Mouse (Mus musculus): ENCODE measurements around the gene Oas1f. TPM values are rescaled to one million over a fixed set of nuclear protein-coding genes. Genes with fewer than 3 reads are reported as not detected.

Gene Oas1f
- polyA plus RNA-seq, 1 experiment from 2014 or later: not detected

DNA sequence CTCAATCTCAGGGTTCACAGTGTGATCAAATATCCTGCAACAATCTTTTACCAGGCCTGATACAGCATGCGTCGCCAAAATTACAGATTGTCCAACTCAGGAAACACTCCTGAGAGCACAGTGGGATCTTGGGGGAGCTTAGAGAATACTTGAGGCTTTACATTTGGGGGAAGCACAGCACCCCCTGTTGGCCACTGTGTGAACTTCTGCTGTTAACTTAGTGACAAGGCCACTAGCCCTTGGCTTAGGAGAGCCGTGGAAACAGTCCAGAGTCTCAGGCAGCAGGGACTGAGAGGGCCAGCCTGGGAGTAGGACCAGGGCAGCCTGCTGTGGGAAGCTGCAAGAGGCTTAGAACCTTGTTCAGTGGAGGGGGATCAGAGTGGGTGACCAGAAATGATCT, 31.2 kb upstream of the Oas1f start:
- DNase-seq (ENCODE audit: low spot score) (no peak), ATAC-seq (ENCODE audit: insufficient read depth, low FRiP score, low TSS enrichment) (no peak)
- H3K9ac ChIP-seq (ENCODE audit: low read length): no peak overlapping the region
- 62% methylated on average over 3 of the region's 3 CpGs for WGBS
- peaks cover 3% of the 10 kb centered on the region; the same call in 1 of the 2 replicates for H3K4me1 ChIP-seq (ENCODE audit: control insufficient read depth, insufficient read depth, low read length)
- H3K27ac ChIP-seq (ENCODE audit: low read depth, low read length): no peak overlapping the region
- H3K4me3 ChIP-seq (ENCODE audit: low read depth, low read length): no peak overlapping the region
- peaks cover 3% of the 10 kb centered on the region; the same call in 1 of the 2 replicates for H3K9me3 ChIP-seq (ENCODE audit: control insufficient read depth, low read length)
- H3K27me3 ChIP-seq (ENCODE audit: control insufficient read depth, insufficient read depth, low read length): no peaks in the 10 kb centered on the region
- no peak overlapping the region for H3K4me2 ChIP-seq (ENCODE audit: low read depth)
- H3K36me3 ChIP-seq (ENCODE audit: control insufficient read depth, insufficient read depth, low read length): no peaks in the 10 kb centered on the region

DNA sequence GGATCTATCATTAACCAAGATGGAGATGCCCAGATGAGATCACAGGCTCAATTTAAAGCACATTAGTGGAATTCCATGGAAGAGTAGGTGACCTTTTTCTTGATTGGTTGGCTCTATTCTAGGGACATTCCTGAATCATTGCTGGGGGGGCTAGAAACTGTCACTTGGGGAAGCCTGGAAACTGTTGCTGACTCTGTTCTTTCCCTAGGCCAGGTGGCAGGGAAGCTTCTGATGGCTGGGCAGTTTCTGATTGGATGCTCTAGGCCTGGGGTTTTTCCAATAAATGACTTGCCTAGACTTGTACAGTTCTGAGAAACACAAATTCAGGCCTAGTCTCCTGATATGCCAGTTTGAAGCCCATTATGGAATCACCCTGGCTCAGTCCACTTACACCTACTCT, 28.2 kb upstream of the Oas1f start:
- no peak overlapping the region for H3K4me3 ChIP-seq (ENCODE audit: low read depth, low read length)
- no peak overlapping the region for H3K27ac ChIP-seq (ENCODE audit: low read depth, low read length)
- H3K27me3 ChIP-seq (ENCODE audit: control insufficient read depth, insufficient read depth, low read length): no peaks in the 10 kb centered on the region
- H3K9ac ChIP-seq (ENCODE audit: low read length): no peak overlapping the region
- DNase-seq (ENCODE audit: low spot score) (no peak), ATAC-seq (ENCODE audit: insufficient read depth, low FRiP score, low TSS enrichment) (no peak)
- no peaks in the 10 kb centered on the region for H3K4me1 ChIP-seq (ENCODE audit: control insufficient read depth, insufficient read depth, low read length)
- H3K4me2 ChIP-seq (ENCODE audit: low read depth): no peak overlapping the region
- H3K9me3 ChIP-seq (ENCODE audit: control insufficient read depth, low read length): peaks cover 3% of the 10 kb centered on the region; the same call in 1 of the 2 replicates
- H3K36me3 ChIP-seq (ENCODE audit: control insufficient read depth, insufficient read depth, low read length): no peaks in the 10 kb centered on the region

DNA sequence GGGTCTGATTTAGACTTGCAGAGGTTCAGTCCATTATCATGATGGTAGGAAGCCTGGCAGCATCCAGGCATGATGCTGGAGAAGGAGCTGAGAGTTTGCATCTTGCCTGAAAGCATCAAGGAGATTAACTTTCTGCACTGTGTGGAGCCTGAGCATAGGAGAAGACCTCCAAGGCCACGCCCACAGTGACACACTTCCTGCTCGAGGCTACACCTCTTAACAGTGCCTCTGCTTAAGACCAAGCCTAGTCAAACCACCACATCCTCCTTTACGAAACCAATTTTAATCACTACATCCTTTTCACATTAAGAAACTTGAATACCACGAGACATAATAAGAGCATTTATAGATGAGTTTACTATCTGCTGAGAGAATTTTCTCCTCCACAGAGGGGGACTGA, 16.1 kb upstream of the Oas1f start:
- Histone ChIP-seq H3K27me3 (ENCODE audit: control insufficient read depth, insufficient read depth, low read length) (no peaks in the 10 kb centered on the region), H3K4me1 (ENCODE audit: control insufficient read depth, insufficient read depth, low read length) (no peaks in the 10 kb centered on the region), H3K4me3 (ENCODE audit: low read depth, low read length) (no peak overlapping the region), H3K36me3 (ENCODE audit: control insufficient read depth, insufficient read depth, low read length) (no peaks in the 10 kb centered on the region), H3K9me3 (ENCODE audit: control insufficient read depth, low read length) (no peaks in the 10 kb centered on the region), H3K27ac (ENCODE audit: low read depth, low read length) (no peak overlapping the region), H3K4me2 (ENCODE audit: low read depth) (no peak overlapping the region), H3K9ac (ENCODE audit: low read length) (no peak overlapping the region)
- DNase-seq (ENCODE audit: low spot score) (no peak), ATAC-seq (ENCODE audit: insufficient read depth, low FRiP score, low TSS enrichment) (no peak)
- WGBS: 82% methylated on average over 4 of the region's 4 CpGs

DNA sequence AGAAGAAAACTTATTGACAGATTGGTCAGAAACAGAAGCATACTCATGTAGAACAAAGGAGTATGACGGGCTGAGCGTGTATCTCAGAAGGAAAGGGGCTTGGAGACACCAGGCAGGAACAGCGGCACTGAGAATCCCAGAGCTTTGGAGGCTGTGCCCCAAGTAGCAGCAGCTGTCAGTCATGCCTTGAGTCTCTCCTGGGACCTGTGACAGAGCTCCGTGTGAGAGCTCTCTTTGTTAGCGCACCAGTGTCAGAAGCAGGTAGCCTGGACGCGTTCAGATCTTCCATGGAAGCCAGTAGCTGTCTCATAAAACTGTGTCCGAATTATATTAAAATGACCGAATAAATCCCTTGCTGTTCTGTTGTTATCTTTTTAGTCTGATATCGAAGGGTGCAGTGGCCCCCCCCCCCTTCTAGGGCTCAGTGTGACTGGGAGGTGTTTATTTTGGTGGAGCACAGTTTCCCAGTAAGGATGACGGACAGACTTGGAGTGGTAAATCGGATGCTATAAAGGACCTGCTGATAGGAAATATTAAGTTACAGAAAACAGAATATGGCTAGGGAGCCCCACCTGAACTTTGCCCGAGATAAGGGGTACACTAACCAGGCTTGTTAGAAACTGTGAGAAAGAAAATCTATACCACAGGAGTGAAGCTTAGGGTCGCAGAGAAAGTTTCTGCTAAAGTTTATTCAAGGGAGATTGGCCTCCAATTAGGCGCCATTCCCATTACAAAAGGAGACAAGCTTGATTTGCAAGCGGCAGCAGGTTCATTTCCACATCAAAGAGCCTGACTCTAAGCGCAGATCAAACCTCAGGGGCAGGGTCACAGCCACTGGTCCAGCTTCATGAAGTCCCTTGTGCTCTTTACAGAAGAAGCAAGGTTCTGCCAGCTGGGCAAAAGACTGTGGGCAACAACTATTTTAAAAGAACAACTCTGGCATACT, 13.6 kb upstream of the Oas1f start:
- H3K4me3 ChIP-seq (ENCODE audit: low read depth, low read length): no peak overlapping the region
- H3K4me1 ChIP-seq (ENCODE audit: control insufficient read depth, insufficient read depth, low read length): no peaks in the 10 kb centered on the region
- no peak overlapping the region for H3K9ac ChIP-seq (ENCODE audit: low read length)
- H3K9me3 ChIP-seq (ENCODE audit: control insufficient read depth, low read length): no peaks in the 10 kb centered on the region
- H3K4me2 ChIP-seq (ENCODE audit: low read depth): no peak overlapping the region
- H3K27ac ChIP-seq (ENCODE audit: low read depth, low read length): no peak overlapping the region
- no peaks in the 10 kb centered on the region for H3K36me3 ChIP-seq (ENCODE audit: control insufficient read depth, insufficient read depth, low read length)
- DNase-seq (ENCODE audit: low spot score) (no peak), ATAC-seq (ENCODE audit: insufficient read depth, low FRiP score, low TSS enrichment) (no peak)
- 10% methylated on average over 17 of the region's 17 CpGs for WGBS
- no peaks in the 10 kb centered on the region for H3K27me3 ChIP-seq (ENCODE audit: control insufficient read depth, insufficient read depth, low read length)

DNA sequence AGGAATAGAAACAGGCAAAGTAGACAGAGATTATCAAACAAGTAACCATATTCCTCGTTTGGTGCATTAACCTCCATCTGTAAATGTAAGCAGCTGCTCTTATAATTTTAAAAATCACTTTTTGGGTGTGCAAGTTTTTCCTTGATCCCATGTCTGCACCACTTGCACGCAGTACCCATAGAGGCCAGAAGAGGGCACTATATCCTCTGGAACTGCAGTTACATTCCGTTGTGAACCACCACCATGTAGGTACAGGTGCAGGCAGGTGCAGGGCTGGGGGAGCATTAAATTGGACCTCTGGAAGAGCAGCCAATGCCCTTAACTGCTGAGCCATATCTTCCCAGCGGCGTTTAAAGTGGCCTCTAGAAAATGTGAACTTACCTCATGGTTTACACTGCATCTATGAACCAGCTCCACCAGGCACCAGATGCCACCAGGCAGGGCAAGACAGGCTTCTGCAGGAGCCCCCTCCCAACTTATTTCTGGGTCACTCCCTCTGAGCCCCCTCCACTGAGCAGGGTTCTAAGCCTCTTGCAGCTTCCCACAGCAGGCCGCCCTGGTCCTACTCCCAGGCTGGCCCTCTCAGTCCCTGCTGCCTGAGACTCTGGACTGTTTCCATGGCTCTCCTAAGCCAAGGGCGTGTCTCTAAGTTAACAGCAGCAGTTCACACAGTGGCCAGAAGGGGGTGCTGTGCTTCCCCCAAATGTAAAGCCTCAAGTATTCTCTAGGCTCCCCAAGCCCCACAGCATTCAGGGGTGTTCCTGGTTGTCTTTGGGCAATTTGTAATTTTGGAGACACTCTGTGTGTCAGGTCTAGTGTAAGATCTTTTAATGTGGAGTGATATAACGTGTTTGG, 10.2 kb upstream of the Oas1f start:
- Histone ChIP-seq H3K36me3 (ENCODE audit: control insufficient read depth, insufficient read depth, low read length) (no peaks in the 10 kb centered on the region), H3K27me3 (ENCODE audit: control insufficient read depth, insufficient read depth, low read length) (no peaks in the 10 kb centered on the region), H3K4me3 (ENCODE audit: low read depth, low read length) (no peak overlapping the region), H3K27ac (ENCODE audit: low read depth, low read length) (no peak overlapping the region), H3K9me3 (ENCODE audit: control insufficient read depth, low read length) (no peaks in the 10 kb centered on the region), H3K9ac (ENCODE audit: low read length) (no peak overlapping the region), H3K4me1 (ENCODE audit: control insufficient read depth, insufficient read depth, low read length) (no peaks in the 10 kb centered on the region), H3K4me2 (ENCODE audit: low read depth) (no peak overlapping the region)
- no peak for ATAC-seq (ENCODE audit: insufficient read depth, low FRiP score, low TSS enrichment)
- 9% methylated on average over 8 of the region's 8 CpGs for WGBS
- peak; percentile 48 for DNase-seq (ENCODE audit: low spot score)

DNA sequence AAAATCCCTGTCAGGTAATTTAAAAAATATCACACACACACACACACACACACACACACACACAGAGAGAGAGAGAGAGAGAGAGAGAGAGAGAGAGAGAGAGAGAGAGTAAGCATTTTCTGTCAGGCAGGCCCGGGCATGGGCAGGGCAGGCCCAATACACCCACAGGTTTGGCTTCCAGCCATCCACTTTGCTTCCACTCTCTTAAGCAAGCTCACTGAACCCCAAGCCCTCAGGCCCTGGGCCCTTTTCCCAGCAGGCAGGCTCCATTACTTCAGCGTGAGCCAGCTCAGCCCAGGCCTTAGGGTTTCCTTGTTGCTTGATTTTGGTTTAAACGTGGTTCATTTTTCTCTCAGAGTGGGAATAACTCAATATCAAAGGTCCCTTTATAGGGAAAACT, 2.5 kb upstream of the Oas1f start:
- Histone ChIP-seq H3K27ac (ENCODE audit: low read depth, low read length) (no peak overlapping the region), H3K4me1 (ENCODE audit: control insufficient read depth, insufficient read depth, low read length) (no peaks in the 10 kb centered on the region), H3K27me3 (ENCODE audit: control insufficient read depth, insufficient read depth, low read length) (no peaks in the 10 kb centered on the region), H3K4me3 (ENCODE audit: low read depth, low read length) (no peak overlapping the region), H3K9ac (ENCODE audit: low read length) (no peak overlapping the region), H3K4me2 (ENCODE audit: low read depth) (no peak overlapping the region), H3K9me3 (ENCODE audit: control insufficient read depth, low read length) (no peaks in the 10 kb centered on the region), H3K36me3 (ENCODE audit: control insufficient read depth, insufficient read depth, low read length) (no peaks in the 10 kb centered on the region)
- no peak for DNase-seq (ENCODE audit: low spot score)
- no peak for ATAC-seq (ENCODE audit: insufficient read depth, low FRiP score, low TSS enrichment)
- WGBS: 91% methylated on average over 3 of the region's 3 CpGs

DNA sequence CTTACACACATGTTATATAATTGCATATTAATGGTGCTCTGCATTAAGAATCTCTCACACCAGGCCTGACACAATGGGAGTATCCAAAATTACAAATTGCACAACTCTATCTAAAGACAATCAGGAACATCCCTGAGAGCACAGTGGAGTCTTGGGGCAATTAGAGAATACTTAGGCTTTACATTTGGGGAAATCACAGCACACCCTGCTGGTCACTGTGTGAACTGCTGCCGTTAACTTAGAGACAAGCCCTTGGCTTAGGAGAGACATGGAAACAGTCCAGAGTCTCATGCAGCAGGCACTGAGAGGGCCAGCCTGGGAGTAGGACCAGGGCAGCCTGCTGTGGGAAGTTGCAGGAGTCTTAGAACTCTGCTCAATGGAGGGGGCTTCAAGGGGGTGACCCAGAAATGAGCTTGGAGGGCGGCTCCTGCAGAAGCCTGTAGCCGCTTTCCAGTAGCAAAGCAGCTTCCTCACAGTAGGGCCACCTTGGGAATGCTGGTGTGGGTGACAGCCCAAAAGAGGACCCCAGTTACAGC, 2.5 kb downstream of the Oas1f start:
- Histone ChIP-seq H3K27ac (ENCODE audit: low read depth, low read length) (no peak overlapping the region), H3K9me3 (ENCODE audit: control insufficient read depth, low read length) (0 out of 2 replicates have a peak, but pooled peaks cover 4% of the 10 kb centered on the region), H3K36me3 (ENCODE audit: control insufficient read depth, insufficient read depth, low read length) (no peaks in the 10 kb centered on the region), H3K4me2 (ENCODE audit: low read depth) (no peak overlapping the region), H3K9ac (ENCODE audit: low read length) (no peak overlapping the region), H3K27me3 (ENCODE audit: control insufficient read depth, insufficient read depth, low read length) (no peaks in the 10 kb centered on the region), H3K4me3 (ENCODE audit: low read depth, low read length) (no peak overlapping the region), H3K4me1 (ENCODE audit: control insufficient read depth, insufficient read depth, low read length) (no peaks in the 10 kb centered on the region)
- ATAC-seq (ENCODE audit: insufficient read depth, low FRiP score, low TSS enrichment) (no peak), DNase-seq (ENCODE audit: low spot score) (peak; percentile 30)
- 60% methylated on average over 3 of the region's 3 CpGs for WGBS

DNA sequence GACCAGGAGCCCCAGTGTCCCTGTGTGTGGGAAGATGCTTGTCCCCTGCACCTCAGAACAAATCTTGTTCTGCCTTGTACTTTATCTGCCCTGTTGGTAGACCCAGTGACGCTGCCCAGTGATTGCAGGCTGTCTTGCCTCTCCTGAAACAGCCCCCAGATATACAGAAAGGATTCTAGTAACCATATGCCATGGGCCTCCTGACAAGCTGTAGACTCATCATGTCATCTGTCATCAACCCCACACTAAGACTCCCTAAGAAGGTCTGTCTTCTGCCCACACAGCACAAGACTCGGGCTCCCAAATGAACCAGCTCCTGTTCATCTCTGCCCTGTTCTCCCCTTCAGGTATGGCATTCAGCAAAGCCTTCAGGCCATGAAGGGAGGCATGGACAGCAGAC, 12.1 kb downstream of the Oas1f start:
- Histone ChIP-seq H3K9ac (ENCODE audit: low read length) (no peak overlapping the region), H3K9me3 (ENCODE audit: control insufficient read depth, low read length) (0 out of 2 replicates have a peak, but pooled peaks cover 4% of the 10 kb centered on the region), H3K4me3 (ENCODE audit: low read depth, low read length) (no peak overlapping the region), H3K27ac (ENCODE audit: low read depth, low read length) (no peak overlapping the region), H3K4me2 (ENCODE audit: low read depth) (no peak overlapping the region), H3K36me3 (ENCODE audit: control insufficient read depth, insufficient read depth, low read length) (no peaks in the 10 kb centered on the region), H3K4me1 (ENCODE audit: control insufficient read depth, insufficient read depth, low read length) (no peaks in the 10 kb centered on the region), H3K27me3 (ENCODE audit: control insufficient read depth, insufficient read depth, low read length) (no peaks in the 10 kb centered on the region)
- DNase-seq (ENCODE audit: low spot score): no peak
- no peak for ATAC-seq (ENCODE audit: insufficient read depth, low FRiP score, low TSS enrichment)
- WGBS: 80% methylated on average over 2 of the region's 2 CpGs
